In genomic region chr12:100527753-100528152, GRCm38 (mm10) we compare ENCODE assay signal across 8 mouse cellular contexts. TPM values are rescaled to one million over a fixed set of nuclear protein-coding genes. Genes with fewer than 3 reads are reported as not detected.
DNase-seq lines count a peak whose midpoint lies in the region; ATAC-seq and TF ChIP-seq lines count a peak whose summit lies in the region.

No protein-coding gene starts in this region.

- TF ChIP-seq POLR2A in olfactory bulb, adult 2 months (IDR thresholded peaks at IDR 0.05; ENCODE audit: insufficient read depth, low read depth, low read length) = no peak; the same call in 1 of the 2 replicates

- H3K27ac ChIP-seq in hindbrain, embryonic 12.5 days = no peak overlapping the region; the same call in 1 of the 2 replicates
- H3K27ac ChIP-seq in lung, embryonic 15.5 days = no peak overlapping the region
- 0 out of 2 replicates have a peak overlapping the region, but pooled peaks have one; percentile 24 for H3K27ac ChIP-seq in olfactory bulb, adult 2 months (ENCODE audit: insufficient read depth, low read depth, low read length)

- DNase-seq in R1 (ENCODE audit: low read depth, low spot score) = peak; percentile 92
- DNase-seq in cerebellum, adult 9-10 months = peak; percentile 94
- DNase-seq in frontal cortex, postnatal 14 days (ENCODE audit: low spot score in 2 of 2) = peak; percentile 73 to 76
- DNase-seq in layer of hippocampus, postnatal 10 days (ENCODE audit: low spot score in 2 of 2) = peak; percentile 66 to 76
- peak; percentile 52 to 64 for DNase-seq in thymus, postnatal 36 days

- H3K4me3 ChIP-seq in hindbrain, embryonic 12.5 days = peak overlapping the region; percentile 20; the same call in 1 of the 2 replicates
- peak overlapping the region; percentile 9; the same call in 1 of the 2 replicates for H3K4me3 ChIP-seq in lung, embryonic 15.5 days
- peak overlapping the region; percentile 12; the same call in 1 of the 2 replicates for H3K4me3 ChIP-seq in olfactory bulb, adult 2 months (ENCODE audit: insufficient read depth, low read depth, low read length)

- TF ChIP-seq CTCF in olfactory bulb, adult 2 months (IDR thresholded peaks at IDR 0.05; ENCODE audit: insufficient read depth, low read depth, low read length) = no peak

- H3K4me2 ChIP-seq in hindbrain, embryonic 12.5 days (replicated peaks) = peak overlapping the region; percentile 48
- peak overlapping the region; percentile 51 for H3K4me2 ChIP-seq in lung, embryonic 15.5 days

- no peaks in the 10 kb centered on the region for H3K27me3 ChIP-seq in hindbrain, embryonic 12.5 days
- no peaks in the 10 kb centered on the region for H3K27me3 ChIP-seq in lung, embryonic 15.5 days

- no peaks in the 10 kb centered on the region for H3K9me3 ChIP-seq in hindbrain, embryonic 12.5 days (replicated peaks)
- no peaks in the 10 kb centered on the region for H3K9me3 ChIP-seq in lung, embryonic 15.5 days

- no peaks in the 10 kb centered on the region for H3K36me3 ChIP-seq in hindbrain, embryonic 12.5 days
- H3K36me3 ChIP-seq in lung, embryonic 15.5 days = no peaks in the 10 kb centered on the region

- ATAC-seq in hindbrain, embryonic 12.5 days (ENCODE audit: low FRiP score) = peak; percentile 97
- peak; percentile 93 for ATAC-seq in lung, embryonic 15.5 days (ENCODE audit: borderline replicate concordance, extremely low read depth, low FRiP score, low TSS enrichment)

- H3K4me1 ChIP-seq in hindbrain, embryonic 12.5 days = peaks cover 26% of the 10 kb centered on the region
- H3K4me1 ChIP-seq in lung, embryonic 15.5 days = peaks cover 20% of the 10 kb centered on the region; the same call in 1 of the 2 replicates
- peaks cover 21% of the 10 kb centered on the region for H3K4me1 ChIP-seq in olfactory bulb, adult 2 months (ENCODE audit: control insufficient read depth, insufficient read depth, low read length)

- H3K9ac ChIP-seq in hindbrain, embryonic 12.5 days = no peak overlapping the region
- H3K9ac ChIP-seq in lung, embryonic 15.5 days = no peak overlapping the region

- WGBS in hindbrain, embryonic 12.5 days = 10% methylated on average over 9 of the region's 9 CpGs
- WGBS in lung, embryonic 15.5 days = 10% methylated on average over 9 of the region's 9 CpGs
- WGBS in olfactory bulb, adult 2 months = 15% methylated on average over 9 of the region's 9 CpGs

RNA-seq across cellular contexts. Expression of gene Ttc7b, which starts 7.1 kb away (rescaled TPM):
- 5.1 and 6.1 TPM in 2 replicates for polyA plus RNA-seq in hindbrain, embryonic 12.5 days (2016; fragmentation: Nextera tagmentation; extraction: Ambion mirVana)
- 100 to 1,000 TPM; 110 to 121 TPM for total RNA-seq in layer of hippocampus, postnatal 10 days (2021)
- 4.6 and 5.2 TPM in 2 replicates for polyA plus RNA-seq in lung, embryonic 15.5 days (2015; fragmentation: Nextera tagmentation; extraction: Ambion mirVana)
- not detected in 2 replicates for polyA plus RNA-seq in olfactory bulb, adult 2 months (2012; ENCODE audit: insufficient read depth, insufficient read length, low replicate concordance, missing spikeins)
